Mouse (Mus musculus): ENCODE results near the gene Zfp993.
"Not testable (repeated sequence)": the region's sequence is repeated elsewhere in the genome, so short reads cannot be mapped to it uniquely, and the experiment has no call there.

Zfp993 gene

GRCm38 (mm10) chr4:146610774-146611400 is at the start of gene Zfp993:
Gene Zfp993 (plus strand): TSS chr4:146610961.
- not testable (repeated sequence) for DNase-seq

- DNase-seq: not testable (repeated sequence)
Measured at GRCm38 (mm10) chr4:146579905-146580873, 30.6 kb upstream of the Zfp993 start.

- not testable (repeated sequence) for DNase-seq
Measured at GRCm38 (mm10) chr4:146603578-146604399, 7.0 kb upstream of the Zfp993 start.

GRCm38 (mm10) chr4:146644367-146644766 is 33.6 kb downstream of the Zfp993 start:
- DNase-seq: not testable (repeated sequence)

GRCm38 (mm10) chr4:146649641-146650040 is 38.9 kb downstream of the Zfp993 start:
- DNase-seq: not testable (repeated sequence)

- DNase-seq: not testable (repeated sequence)
Measured at GRCm38 (mm10) chr4:146650115-146650514, 39.4 kb downstream of the Zfp993 start.

GRCm38 (mm10) chr4:146650639-146651038 is 39.9 kb downstream of the Zfp993 start:
- not testable (repeated sequence) for DNase-seq
